Mouse (Mus musculus): ENCODE measurements around the gene Krtap19-5. TPM values are rescaled to one million over a fixed set of nuclear protein-coding genes. Genes with fewer than 3 reads are reported as not detected.

Gene Krtap19-5
- polyA plus RNA-seq, 1 experiment from 2014 or later: not detected

Other genes with a start within 250 kb of the Krtap19-5 start
- gene Krtap26-1, start 248.7 kb downstream of the Krtap19-5 start, polyA plus RNA-seq (2016; fragmentation: Nextera tagmentation; extraction: Ambion mirVana): not detected in 2 replicates
- gene Krtap27-1, start 224.8 kb downstream of the Krtap19-5 start, polyA plus RNA-seq (2016; fragmentation: Nextera tagmentation; extraction: Ambion mirVana): not detected in 2 replicates
- gene 2310061N02Rik, start 188.5 kb downstream of the Krtap19-5 start, polyA plus RNA-seq (2016; fragmentation: Nextera tagmentation; extraction: Ambion mirVana): not detected in 2 replicates
- gene Krtap13-1, start 167.6 kb downstream of the Krtap19-5 start, polyA plus RNA-seq (2016; fragmentation: Nextera tagmentation; extraction: Ambion mirVana): not detected in 2 replicates
- not detected in 2 replicates for gene Krtap13, start 144.8 kb downstream of the Krtap19-5 start, polyA plus RNA-seq (2016; fragmentation: Nextera tagmentation; extraction: Ambion mirVana)
- gene 2310034C09Rik, start 137.6 kb downstream of the Krtap19-5 start, polyA plus RNA-seq (2016; fragmentation: Nextera tagmentation; extraction: Ambion mirVana): not detected in 2 replicates
- not detected in 2 replicates for gene 2310057N15Rik, start 122.3 kb downstream of the Krtap19-5 start, polyA plus RNA-seq (2016; fragmentation: Nextera tagmentation; extraction: Ambion mirVana)
- gene Gm5965, start 118.6 kb downstream of the Krtap19-5 start, polyA plus RNA-seq (2016; fragmentation: Nextera tagmentation; extraction: Ambion mirVana): not detected in 2 replicates
- gene Gm20741, start 84.2 kb downstream of the Krtap19-5 start, polyA plus RNA-seq (2016; fragmentation: Nextera tagmentation; extraction: Ambion mirVana): not detected in 2 replicates
- gene Krtap15, start 76.2 kb downstream of the Krtap19-5 start, polyA plus RNA-seq (2016; fragmentation: Nextera tagmentation; extraction: Ambion mirVana): not detected in 2 replicates
- gene Krtap14, start 70.3 kb downstream of the Krtap19-5 start, polyA plus RNA-seq (2016; fragmentation: Nextera tagmentation; extraction: Ambion mirVana): not detected in 2 replicates
- not detected in 2 replicates for gene Krtap19-1, start 27.0 kb downstream of the Krtap19-5 start, polyA plus RNA-seq (2016; fragmentation: Nextera tagmentation; extraction: Ambion mirVana)
- gene Krtap19-2, start 22.2 kb downstream of the Krtap19-5 start, polyA plus RNA-seq (2016; fragmentation: Nextera tagmentation; extraction: Ambion mirVana): not detected in 2 replicates
- gene Krtap19-3, start 18.4 kb downstream of the Krtap19-5 start, polyA plus RNA-seq (2016; fragmentation: Nextera tagmentation; extraction: Ambion mirVana): not detected in 2 replicates
- gene Krtap19-4, start 11.4 kb downstream of the Krtap19-5 start, polyA plus RNA-seq (2016; fragmentation: Nextera tagmentation; extraction: Ambion mirVana): not detected in 2 replicates
- gene Krtap19-9b, start 35.8 kb upstream of the Krtap19-5 start, polyA plus RNA-seq (2016; fragmentation: Nextera tagmentation; extraction: Ambion mirVana): not detected in 2 replicates
- gene Krtap16-3, start 66.4 kb upstream of the Krtap19-5 start, polyA plus RNA-seq (2016; fragmentation: Nextera tagmentation; extraction: Ambion mirVana): not detected in 2 replicates
- not detected in 2 replicates for gene Krtap22-2, start 114.3 kb upstream of the Krtap19-5 start, polyA plus RNA-seq (2016; fragmentation: Nextera tagmentation; extraction: Ambion mirVana)
- not detected in 2 replicates for gene Gm10229, start 118.8 kb upstream of the Krtap19-5 start, polyA plus RNA-seq (2016; fragmentation: Nextera tagmentation; extraction: Ambion mirVana)
- gene Krtap6-1, start 135.2 kb upstream of the Krtap19-5 start, polyA plus RNA-seq (2016; fragmentation: Nextera tagmentation; extraction: Ambion mirVana): not detected in 2 replicates
- not detected in 2 replicates for gene Gm10228, start 145.0 kb upstream of the Krtap19-5 start, polyA plus RNA-seq (2016; fragmentation: Nextera tagmentation; extraction: Ambion mirVana)
- not detected in 2 replicates for gene Krtap6-5, start 151.4 kb upstream of the Krtap19-5 start, polyA plus RNA-seq (2016; fragmentation: Nextera tagmentation; extraction: Ambion mirVana)
- not detected in 2 replicates for gene 1110025L11Rik, start 167.5 kb upstream of the Krtap19-5 start, polyA plus RNA-seq (2016; fragmentation: Nextera tagmentation; extraction: Ambion mirVana)
- gene Krtap6-3, start 187.6 kb upstream of the Krtap19-5 start, polyA plus RNA-seq (2016; fragmentation: Nextera tagmentation; extraction: Ambion mirVana): not detected in 2 replicates
- gene Gm6358, start 244.4 kb upstream of the Krtap19-5 start, polyA plus RNA-seq (2016; fragmentation: Nextera tagmentation; extraction: Ambion mirVana): not detected in 2 replicates

All from midbrain, embryonic 12.5 days (tissue).